Mouse (Mus musculus): ENCODE data around the gene Rln1. TPM values are rescaled to one million over a fixed set of nuclear protein-coding genes. Genes with fewer than 3 reads are reported as not detected.

The Rln1 gene
- total and polyA plus RNA-seq, 3 experiments = 0.11 TPM; not detected in 2

GRCm38 (mm10) chr19:29285451-29285869, 49.0 kb downstream of the Rln1 start:
- Histone ChIP-seq H3K4me1 (ENCODE audit: insufficient read depth, low read depth, low read length) (no peaks in the 10 kb centered on the region), H3K27me3 (ENCODE audit: insufficient read depth, low read length) (no peaks in the 10 kb centered on the region), H3K9me3 (replicated peaks) (no peaks in the 10 kb centered on the region), H3K36me3 (replicated peaks) (peaks cover 65% of the 10 kb centered on the region), H3K4me3 (ENCODE audit: low read depth, low read length) (no peak overlapping the region)
- ATAC-seq (ENCODE audit: extremely low read depth, insufficient number of reproducible peaks, low FRiP score, poor library complexity, severe bottlenecking) = no peak
- TF ChIP-seq TAL1 (conservative IDR thresholded peaks at IDR 0.05; ENCODE audit: low read depth, low read length) (no peak), POLR2AphosphoS5 (IDR thresholded peaks at IDR 0.05; ENCODE audit: insufficient replicate concordance, low read depth, low read length) (no peak), GATA1 (IDR thresholded peaks at IDR 0.05; ENCODE audit: borderline replicate concordance, low read length) (no peak), GATA2 (IDR thresholded peaks at IDR 0.05; ENCODE audit: borderline replicate concordance, low read depth, low read length) (no peak), CTCF (IDR thresholded peaks at IDR 0.05; ENCODE audit: low read depth, low read length) (no peak)
- DNase-seq (ENCODE audit: low spot score) = no peak

Other genes starting within 250 kb of the Rln1 start
- gene Rcl1, start 233.3 kb downstream of the Rln1 start, total RNA-seq (2014; fragmentation: Nextera tagmentation) = 22.7 and 32.8 TPM in 2 replicates
- gene Rcl1, start 233.3 kb downstream of the Rln1 start, total RNA-seq (2017) = 47.1 and 49.5 TPM in 2 replicates
- 52.4 and 57.4 TPM in 2 replicates for gene Rcl1, start 233.3 kb downstream of the Rln1 start, polyA plus RNA-seq (2012)
- gene Jak2, start 82.8 kb downstream of the Rln1 start, total RNA-seq (2014; fragmentation: Nextera tagmentation) = 150 and 170 TPM in 2 replicates
- 107 and 132 TPM in 2 replicates for gene Jak2, start 82.8 kb downstream of the Rln1 start, total RNA-seq (2017)
- gene Jak2, start 82.8 kb downstream of the Rln1 start, polyA plus RNA-seq (2012) = 7.3 and 9.4 TPM in 2 replicates
- gene Insl6, start 9.3 kb downstream of the Rln1 start, total RNA-seq (2014; fragmentation: Nextera tagmentation) = 1.1 TPM in 1 of 2 replicates, not detected in the other
- gene Insl6, start 9.3 kb downstream of the Rln1 start, total RNA-seq (2017) = 4.2 and 4.8 TPM in 2 replicates
- 0.17 and 0.35 TPM in 2 replicates for gene Insl6, start 9.3 kb downstream of the Rln1 start, polyA plus RNA-seq (2012)
- 179 and 190 TPM in 2 replicates for gene Plgrkt, start 32.7 kb upstream of the Rln1 start, total RNA-seq (2014; fragmentation: Nextera tagmentation)
- 439 and 475 TPM in 2 replicates for gene Plgrkt, start 32.7 kb upstream of the Rln1 start, total RNA-seq (2017)
- 38.2 and 39.8 TPM in 2 replicates for gene Plgrkt, start 32.7 kb upstream of the Rln1 start, polyA plus RNA-seq (2012)
- gene Cd274, start 32.8 kb upstream of the Rln1 start, total RNA-seq (2014; fragmentation: Nextera tagmentation) = 15.1 and 18.4 TPM in 2 replicates
- 37.1 and 40.8 TPM in 2 replicates for gene Cd274, start 32.8 kb upstream of the Rln1 start, total RNA-seq (2017)
- gene Cd274, start 32.8 kb upstream of the Rln1 start, polyA plus RNA-seq (2012) = 0.29 and 0.56 TPM in 2 replicates
- 2.0 and 2.5 TPM in 2 replicates for gene Pdcd1lg2, start 76.2 kb upstream of the Rln1 start, total RNA-seq (2014; fragmentation: Nextera tagmentation)
- 8.8 and 10.5 TPM in 2 replicates for gene Pdcd1lg2, start 76.2 kb upstream of the Rln1 start, total RNA-seq (2017)
- gene Pdcd1lg2, start 76.2 kb upstream of the Rln1 start, polyA plus RNA-seq (2012) = 0.10 and 0.16 TPM in 2 replicates
- gene Ric1, start 187.6 kb upstream of the Rln1 start, total RNA-seq (2014; fragmentation: Nextera tagmentation) = 45.0 and 59.1 TPM in 2 replicates
- 50.5 and 50.7 TPM in 2 replicates for gene Ric1, start 187.6 kb upstream of the Rln1 start, total RNA-seq (2017)
- 10.8 and 13.5 TPM in 2 replicates for gene Ric1, start 187.6 kb upstream of the Rln1 start, polyA plus RNA-seq (2012)

All from G1E (cell line).